Mouse (Mus musculus): ENCODE measurements at regions not wholly inside any gene's neighbourhood (a gene's known extent, or its start where the extent isn't known, plus 50 kb on each side); places are given as distances from the start of the nearest gene placed in this dataset.
A peak's percentile ranks its signal among the peaks of the same experiment; 100 is the strongest.
"Not testable (repeated sequence)": the region's sequence is repeated elsewhere in the genome, so short reads cannot be mapped to it uniquely, and the experiment has no call there.

DNA sequence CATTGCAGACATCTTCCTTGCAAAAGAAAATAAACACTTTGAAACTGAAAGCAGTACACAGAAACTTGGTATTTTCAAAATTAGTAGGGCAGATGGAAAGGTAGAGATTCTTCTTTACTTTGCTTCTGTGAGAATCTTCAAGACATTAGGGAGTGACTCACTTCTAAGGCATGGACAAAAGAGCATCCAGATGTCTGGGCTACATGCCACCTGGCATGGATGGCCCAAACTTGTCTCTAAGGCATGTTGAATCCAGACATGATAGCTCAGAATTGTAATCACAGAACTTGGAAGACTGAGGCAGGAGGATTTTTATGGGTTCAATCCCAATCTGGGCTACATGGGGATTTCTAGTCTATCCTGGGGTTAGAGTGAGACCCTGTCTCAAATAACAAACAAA, 58.4 kb downstream of the Ly6f start:
- no peak for DNase-seq (ENCODE audit: low read depth, low spot score)

DNA sequence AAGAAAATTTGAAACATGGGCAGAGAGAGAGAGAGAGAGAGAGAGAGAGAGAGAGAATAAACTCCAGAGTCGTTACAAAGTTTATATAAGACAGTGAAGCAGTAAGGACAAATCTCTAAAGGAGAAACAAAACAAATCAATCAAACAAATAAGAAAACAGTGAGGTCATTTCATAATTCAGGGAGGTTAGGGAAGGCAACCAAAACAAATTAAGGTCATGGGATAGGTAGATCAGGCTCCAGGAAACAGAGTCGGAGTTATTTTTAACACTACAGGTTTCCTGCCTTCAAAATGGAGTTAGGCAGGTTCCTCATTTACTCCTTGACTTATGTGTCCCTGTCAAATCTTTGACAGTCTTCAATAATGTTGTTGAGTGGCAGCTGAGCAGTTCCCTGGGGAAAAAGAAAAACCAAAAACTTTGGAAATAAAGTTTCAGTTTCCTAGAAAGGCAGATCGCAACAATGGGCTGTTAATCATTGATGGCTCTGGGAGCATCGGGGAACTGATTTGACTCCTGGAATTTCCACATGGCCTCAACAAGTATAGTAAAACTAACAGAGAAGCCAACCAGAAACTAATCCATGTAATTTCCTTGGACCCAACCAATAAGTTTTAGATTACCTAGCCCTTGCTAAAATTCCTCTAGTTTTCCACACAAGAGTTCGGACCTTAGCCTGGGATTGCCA, 88.0 kb downstream of the Ly6f start:
- no peak for DNase-seq (ENCODE audit: low read depth, low spot score)

DNA sequence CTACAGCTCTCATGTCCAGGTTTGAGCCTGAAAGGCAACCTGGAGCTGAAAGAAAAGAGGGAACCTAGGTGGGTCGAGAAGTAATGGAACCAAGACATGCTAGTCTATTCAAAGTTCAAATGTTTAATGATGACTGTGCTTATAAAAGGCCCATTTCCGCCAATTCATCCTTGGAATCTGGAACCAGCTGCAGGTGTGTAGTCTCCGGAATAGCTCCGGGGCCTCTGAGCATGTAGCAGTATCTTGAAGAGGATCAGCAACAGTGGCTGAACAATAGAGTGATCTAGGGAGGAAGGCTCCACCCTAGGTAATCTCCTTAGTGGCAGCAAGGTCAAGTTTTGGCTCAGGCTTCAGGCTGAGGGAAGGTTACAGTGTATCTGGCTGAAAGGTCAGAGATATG, 103.4 kb downstream of the Ly6f start:
- no peak for DNase-seq (ENCODE audit: low read depth, low spot score)

DNA sequence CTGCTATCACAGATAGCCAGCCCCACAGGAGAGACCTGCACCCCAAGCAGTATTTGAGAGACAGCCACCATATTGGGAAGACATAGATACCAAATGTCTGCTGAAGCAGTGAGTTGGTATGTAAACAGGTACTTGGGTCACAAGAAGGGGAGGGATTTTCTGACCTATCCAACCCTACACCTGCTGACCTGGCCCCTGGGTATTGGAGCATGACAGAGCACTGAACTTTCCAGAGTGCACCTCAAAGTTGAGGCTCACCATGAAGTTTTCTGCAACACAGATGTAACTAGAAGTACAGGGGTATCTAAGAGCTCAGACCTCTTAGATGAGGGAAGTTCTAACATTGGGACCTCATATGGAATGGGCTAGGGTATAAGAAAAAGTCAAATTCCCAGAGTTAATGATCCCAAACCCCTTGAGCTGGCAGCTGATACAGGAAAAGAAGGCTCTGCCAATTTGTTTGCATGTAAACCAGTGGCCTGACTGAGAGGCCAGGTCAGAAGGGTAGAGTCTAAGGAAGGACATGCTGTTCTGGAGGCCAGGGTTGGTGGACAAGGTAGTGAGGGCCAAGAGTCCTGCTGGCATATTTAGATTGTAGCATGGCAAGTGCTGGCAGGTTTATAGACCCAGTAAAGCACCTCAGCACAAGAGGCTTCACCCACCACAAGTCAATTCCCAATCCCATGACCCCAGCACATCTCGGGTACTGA, 108.3 kb downstream of the Ly6f start:
- DNase-seq (ENCODE audit: low read depth, low spot score), result no peak

DNA sequence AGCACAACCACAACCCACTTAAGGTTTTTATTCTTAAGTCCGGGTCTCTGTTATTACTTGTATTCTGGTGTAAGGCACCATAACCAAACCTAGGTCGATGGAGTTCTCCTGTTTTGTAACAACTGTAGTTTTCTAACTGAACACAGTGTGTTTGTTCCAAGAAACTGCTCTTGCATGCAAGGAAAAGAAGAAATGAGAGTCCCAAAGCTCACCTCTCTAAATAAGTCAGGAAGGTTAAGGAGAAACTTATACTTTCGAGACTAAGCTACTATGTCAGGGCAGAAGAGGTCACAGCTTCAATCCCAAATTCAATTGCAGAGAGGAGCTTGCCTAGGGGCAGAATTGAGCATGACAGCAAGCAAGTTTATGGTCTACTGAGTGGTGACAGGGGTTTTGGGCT, 109.9 kb downstream of the Ly6f start:
- no peak for DNase-seq (ENCODE audit: low read depth, low spot score)

DNA sequence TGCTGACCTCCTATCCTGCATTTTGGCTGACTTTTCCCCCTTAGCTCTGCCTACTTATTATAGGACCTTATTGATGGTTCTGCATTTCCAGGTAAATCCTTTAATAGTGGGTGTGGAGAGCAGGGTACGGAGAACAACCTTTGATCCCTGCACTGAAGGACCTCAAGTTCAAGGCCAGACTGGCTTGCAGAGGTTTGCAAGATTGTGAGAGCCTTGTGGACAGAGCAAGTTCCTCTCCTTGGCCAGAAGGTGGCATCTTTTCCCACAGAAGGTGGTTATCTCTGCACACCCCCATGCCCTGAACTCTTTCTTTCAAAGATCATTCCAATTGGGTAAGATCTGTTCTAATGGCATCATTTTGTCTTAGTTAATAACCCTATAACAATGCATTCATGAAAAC, 111.6 kb downstream of the Ly6f start:
- DNase-seq (ENCODE audit: low read depth, low spot score), result peak; percentile 2

DNA sequence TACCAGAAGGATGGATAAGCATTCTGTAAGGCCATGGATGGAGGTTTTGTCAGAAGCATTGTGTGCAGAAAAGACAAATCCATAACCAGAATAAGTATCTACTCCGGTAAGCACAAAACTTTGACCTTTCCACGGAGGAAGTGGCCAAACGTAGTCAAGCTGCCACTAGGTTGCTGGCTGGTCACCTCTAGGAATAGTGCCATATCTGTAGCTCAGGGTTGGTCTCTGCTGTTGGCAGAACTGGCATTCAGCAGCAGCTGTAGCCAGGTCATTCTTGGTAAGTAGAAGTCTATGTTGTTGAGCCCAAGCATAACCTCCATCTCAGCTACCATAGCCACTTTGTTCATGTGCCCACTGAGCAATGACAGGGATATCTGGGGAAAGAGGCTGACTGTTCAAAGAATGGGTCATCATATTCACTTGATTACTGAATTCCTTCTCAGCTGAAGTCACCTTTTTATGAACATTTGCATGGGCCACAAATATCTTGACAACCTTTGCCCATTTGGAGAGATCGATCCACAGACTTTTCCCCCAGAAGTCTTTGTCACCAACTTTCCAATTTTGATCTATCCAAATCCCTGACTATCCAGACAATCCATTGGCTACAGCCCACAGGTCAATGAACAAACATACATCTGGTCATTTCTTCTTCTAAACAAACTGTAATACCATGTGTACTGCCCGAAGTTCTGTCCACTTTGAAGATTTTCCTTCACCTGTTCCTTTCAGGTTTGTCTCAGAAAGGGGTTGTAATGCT, 114.2 kb downstream of the Ly6f start:
- no peak for DNase-seq (ENCODE audit: low read depth, low spot score)

DNA sequence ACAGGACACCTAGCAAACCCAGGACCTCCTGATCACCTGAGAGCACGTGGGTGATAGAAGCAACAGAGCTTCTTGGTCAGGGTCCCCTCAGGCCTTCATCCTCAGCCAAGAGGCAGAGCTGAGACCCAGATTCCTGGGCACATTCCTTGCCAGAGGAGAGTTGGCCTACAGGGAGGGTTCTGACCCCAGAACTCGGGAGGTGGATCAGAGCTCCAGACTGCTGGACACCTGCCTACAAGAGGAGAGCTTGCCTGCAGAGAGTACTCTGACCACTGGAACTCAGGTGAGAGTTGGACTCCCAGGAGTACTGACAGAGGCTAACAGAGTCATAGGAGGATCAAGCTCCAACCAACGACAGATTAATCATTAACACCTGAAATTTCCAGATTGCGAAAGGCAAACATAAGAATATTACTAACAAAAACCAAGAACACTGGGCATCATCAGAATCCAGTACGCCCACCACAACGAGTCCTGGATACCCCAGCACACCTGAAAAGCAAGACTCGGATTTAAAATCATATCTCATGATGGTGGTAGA, 124.8 kb downstream of the Ly6f start:
- DNase-seq (ENCODE audit: low read depth, low spot score), result not testable (repeated sequence)

DNA sequence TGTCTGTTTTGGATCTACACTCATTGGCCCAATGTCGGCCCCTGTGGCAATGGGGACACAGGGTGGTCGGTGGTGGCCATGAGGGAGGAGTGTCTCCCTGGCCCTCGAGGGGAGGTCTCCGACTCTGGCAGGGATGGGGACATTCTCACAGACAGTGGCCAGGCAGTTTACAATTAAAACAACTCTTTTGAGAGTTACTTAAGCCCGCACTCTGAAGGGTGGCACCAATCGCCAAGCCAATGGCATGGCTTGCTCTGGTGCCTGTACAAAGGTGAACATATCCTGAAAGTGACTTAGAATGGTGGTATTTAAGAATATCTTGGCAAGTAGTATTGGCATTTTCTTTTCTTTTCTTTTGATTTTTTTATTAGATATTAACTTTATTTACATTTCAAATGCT, 129.1 kb downstream of the Ly6f start:
- no peak for DNase-seq (ENCODE audit: low read depth, low spot score)
